Mouse (Mus musculus) intestine, postnatal 0 days (tissue): ENCODE measurements at regions not wholly inside any gene's neighbourhood (a gene's known extent, or its start where the extent isn't known, plus 50 kb on each side); places are given as distances from the start of the nearest gene placed in this dataset.

Source experiments
- ATAC-seq: fragments of 200-750 bp; cut with Nextera tagmentation; 2 replicates; pipeline ENCODE4 v1.8.0; 2017; ENCODE audit warnings: mild to moderate bottlenecking, moderate TSS enrichment, moderate library complexity
- H3K27ac ChIP-seq: fragments of 300-500 bp; sonication (generic); 2 replicates; pipeline ENCODE4 v1.5.1; 2014; ENCODE audit warnings: mild to moderate bottlenecking, low read depth, low read length, moderate library complexity
- H3K27me3 ChIP-seq: fragments of 300-500 bp; sonication (generic); replicated peaks from 2 replicates; pipeline ENCODE4 v1.6.1; 2014; ENCODE audit warnings: low read length, mixed read lengths; ENCODE audit not compliant: control insufficient read depth, insufficient read depth
- H3K36me3 ChIP-seq: fragments of 300-500 bp; sonication (generic); 2 replicates; pipeline ENCODE4 v1.6.1; 2014; ENCODE audit warnings: mild to moderate bottlenecking, moderate library complexity; ENCODE audit not compliant: control insufficient read depth, insufficient read depth
- H3K4me1 ChIP-seq: fragments of 300-500 bp; sonication (generic); replicated peaks from 2 replicates; pipeline ENCODE4 v1.6.1; 2014; ENCODE audit warnings: antibody characterized with exemption, low read length, mixed read lengths; ENCODE audit not compliant: control insufficient read depth, insufficient read depth
- H3K4me2 ChIP-seq: fragments of 300-500 bp; sonication (generic); replicated peaks from 2 replicates; pipeline ENCODE4 v1.6.1; 2014; ENCODE audit warnings: low read depth, mild to moderate bottlenecking, moderate library complexity
- H3K4me3 ChIP-seq: fragments of 300-500 bp; sonication (generic); 2 replicates; pipeline ENCODE4 v1.5.1; 2014; ENCODE audit warnings: low read depth, low read length
- H3K9ac ChIP-seq: fragments of 300-500 bp; sonication (generic); 2 replicates; pipeline ENCODE4 v1.6.1; 2014; ENCODE audit warnings: mild to moderate bottlenecking, low read depth, low read length
- H3K9me3 ChIP-seq: fragments of 300-500 bp; sonication (generic); 2 replicates; pipeline ENCODE4 v1.6.1; 2016; ENCODE audit warnings: mixed run types; ENCODE audit not compliant: control insufficient read depth
- CTCF ChIP-seq: sonication (generic); IDR thresholded peaks from 2 replicates; pipeline ENCODE4 v1.5.1; 2016; ENCODE audit warnings: low read depth, mild to moderate bottlenecking, control low read depth, antibody characterized with exemption, moderate library complexity
- WGBS: fragments of 180-500 bp; shearing (Covaris S2); extraction: QIAGEN DNeasy Blood & Tissue Kit; methylation state at CpG from one replicate; pipeline ENCODE4 v1.1.7; 2014; 5-methylcytosine and 5-hydroxymethylcytosine counted together

DNA sequence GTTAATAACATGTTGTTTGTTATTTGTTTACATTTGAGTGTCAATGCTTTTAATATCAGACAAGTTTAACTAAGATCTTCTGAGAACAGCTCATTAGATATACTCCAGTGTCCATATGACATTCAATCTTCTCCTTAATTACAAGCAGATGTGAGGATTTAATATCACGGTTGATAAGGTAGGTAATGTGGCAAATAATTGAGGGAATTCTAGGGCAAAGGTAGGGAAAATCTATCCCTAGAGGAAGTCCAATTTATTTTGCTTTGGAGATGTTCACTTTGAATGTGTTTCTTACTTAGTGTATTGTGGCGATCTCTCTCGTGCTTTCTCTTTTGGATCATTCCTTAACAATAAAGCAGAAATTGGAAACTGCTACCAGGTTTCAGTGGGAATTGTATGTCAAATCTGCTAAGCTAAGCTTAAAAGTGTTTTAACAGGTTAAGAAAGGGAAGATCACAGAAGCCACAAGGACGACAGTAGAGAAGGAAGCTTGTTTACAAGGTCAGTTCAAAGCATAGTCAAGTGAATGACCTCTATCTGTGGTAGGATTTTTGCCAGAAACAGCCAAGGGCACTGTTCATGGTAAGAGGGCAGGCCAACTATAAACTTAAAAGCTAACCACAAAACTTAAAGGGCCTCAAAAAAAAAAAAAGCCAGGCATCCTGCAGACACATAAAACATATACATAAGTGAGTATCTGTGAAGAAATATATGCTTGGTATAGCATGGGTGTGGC, 282.2 kb upstream of the Xrcc4 start:
- Histone ChIP-seq H3K36me3 (no peaks in the 10 kb centered on the region), H3K4me2 (no peak overlapping the region), H3K9me3 (no peaks in the 10 kb centered on the region), H3K27me3 (no peaks in the 10 kb centered on the region), H3K4me1 (no peaks in the 10 kb centered on the region), H3K9ac (no peak overlapping the region), H3K27ac (no peak overlapping the region), H3K4me3 (no peak overlapping the region)
- 82% methylated on average over 4 of the region's 4 CpGs for WGBS
- TF ChIP-seq CTCF = no peak
- no peak for ATAC-seq

DNA sequence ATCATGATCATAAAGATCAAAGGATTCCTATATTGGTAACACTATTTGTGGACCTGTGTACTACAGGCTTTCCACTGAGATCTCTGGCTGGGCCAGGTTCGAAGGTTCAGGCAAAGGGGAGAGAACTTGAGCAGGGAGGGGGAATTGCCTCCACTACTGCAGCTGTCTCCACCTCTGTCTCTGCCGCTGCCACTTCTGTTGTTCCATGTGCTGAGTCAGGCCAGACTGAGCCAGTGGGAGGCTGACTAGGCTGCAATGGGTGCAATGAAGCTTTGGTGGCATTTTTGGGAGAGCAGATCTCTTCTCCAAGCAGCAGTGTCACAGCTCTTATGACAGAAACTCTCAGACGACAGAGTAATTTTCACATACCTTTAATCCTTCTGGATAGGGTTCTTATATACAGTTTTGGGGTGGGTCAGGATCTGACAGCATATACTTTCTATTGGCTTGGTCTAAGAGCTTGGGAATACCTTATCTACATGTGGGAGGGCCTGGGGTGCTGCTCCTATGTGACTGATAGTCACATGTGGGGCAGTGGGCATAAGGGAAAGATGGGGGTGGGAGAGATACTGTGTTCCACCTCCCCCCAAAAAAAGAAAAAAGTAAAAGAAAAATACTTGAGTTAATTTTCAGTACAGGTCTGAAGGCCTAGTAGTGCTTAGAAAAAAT, 281.5 kb upstream of the Xrcc4 start:
- no peaks in the 10 kb centered on the region for H3K36me3 ChIP-seq
- H3K27me3 ChIP-seq = no peaks in the 10 kb centered on the region
- no peak overlapping the region for H3K4me2 ChIP-seq
- H3K4me1 ChIP-seq = no peaks in the 10 kb centered on the region
- no peak overlapping the region for H3K27ac ChIP-seq
- no peak overlapping the region for H3K9ac ChIP-seq
- no peak for ATAC-seq
- H3K9me3 ChIP-seq = no peaks in the 10 kb centered on the region
- TF ChIP-seq CTCF = no peak
- WGBS = 81% methylated on average over 3 of the region's 3 CpGs
- no peak overlapping the region for H3K4me3 ChIP-seq

GRCm38 (mm10) chr13:90364518-90365027, 275.2 kb upstream of the Xrcc4 start:
- TF ChIP-seq CTCF = no peak
- Histone ChIP-seq H3K4me3 (no peak overlapping the region), H3K4me2 (no peak overlapping the region), H3K4me1 (no peaks in the 10 kb centered on the region), H3K27ac (no peak overlapping the region), H3K27me3 (no peaks in the 10 kb centered on the region), H3K36me3 (no peaks in the 10 kb centered on the region), H3K9ac (no peak overlapping the region), H3K9me3 (no peaks in the 10 kb centered on the region)
- no peak for ATAC-seq
- 76% methylated on average over 4 of the region's 4 CpGs for WGBS

- no peak for TF ChIP-seq CTCF
- H3K36me3 ChIP-seq = no peaks in the 10 kb centered on the region
- peak; percentile 93 for ATAC-seq
- 37% methylated on average over 10 of the region's 10 CpGs for WGBS
- H3K9ac ChIP-seq = no peak overlapping the region
- no peak overlapping the region for H3K27ac ChIP-seq
- H3K4me2 ChIP-seq = peak overlapping the region; percentile 18; the same call in 1 of the 2 replicates
- H3K9me3 ChIP-seq = no peaks in the 10 kb centered on the region
- no peak overlapping the region for H3K4me3 ChIP-seq
- no peaks in the 10 kb centered on the region for H3K27me3 ChIP-seq
- no peaks in the 10 kb centered on the region for H3K4me1 ChIP-seq
Observed at GRCm38 (mm10) chr13:90359861-90360601, 270.6 kb upstream of the Xrcc4 start.

DNA sequence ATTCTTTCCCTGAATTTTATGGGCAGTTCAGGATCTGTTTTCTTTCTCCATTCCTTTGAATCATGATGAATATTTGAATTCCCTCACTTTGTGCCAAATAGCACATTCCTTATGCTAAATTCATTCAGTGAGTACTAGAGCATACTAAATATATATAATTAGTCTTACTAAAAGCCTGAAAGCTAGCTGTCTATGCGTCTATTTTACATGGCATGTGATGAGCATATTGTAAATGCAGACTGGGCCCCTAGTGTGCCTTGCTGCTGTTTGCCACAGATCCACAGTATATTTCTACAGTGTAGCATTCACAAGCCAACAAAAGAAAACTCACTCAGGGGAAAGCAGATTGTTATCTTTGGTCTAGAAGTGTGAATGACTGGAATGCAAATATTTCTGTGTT, 268.7 kb upstream of the Xrcc4 start:
- WGBS = 77% methylated on average over 1 of the region's 1 CpGs
- H3K4me2 ChIP-seq = no peak overlapping the region
- H3K36me3 ChIP-seq = no peaks in the 10 kb centered on the region
- H3K9me3 ChIP-seq = no peaks in the 10 kb centered on the region
- no peak overlapping the region for H3K27ac ChIP-seq
- no peaks in the 10 kb centered on the region for H3K4me1 ChIP-seq
- H3K27me3 ChIP-seq = no peaks in the 10 kb centered on the region
- no peak for ATAC-seq
- no peak overlapping the region for H3K4me3 ChIP-seq
- no peak for TF ChIP-seq CTCF
- H3K9ac ChIP-seq = no peak overlapping the region

DNA sequence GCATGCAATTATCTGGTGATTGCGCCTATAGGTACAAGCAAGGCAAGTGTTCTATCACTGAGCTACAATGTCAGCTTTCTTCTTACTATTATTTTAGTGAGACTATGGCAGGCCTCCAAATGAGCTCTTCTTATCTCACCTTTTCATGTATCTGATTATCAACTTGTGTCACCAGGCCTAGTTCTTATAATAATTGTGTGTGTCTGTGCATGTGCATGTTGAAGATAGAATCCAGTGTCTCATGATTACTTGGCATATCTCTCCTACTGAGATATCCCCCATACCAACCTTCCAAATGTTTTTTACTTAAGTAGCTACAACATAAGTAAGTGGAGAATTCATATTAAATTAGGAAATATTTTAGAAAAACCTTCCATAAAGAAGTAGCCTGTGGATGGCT, 266.2 kb upstream of the Xrcc4 start:
- H3K9me3 ChIP-seq = no peaks in the 10 kb centered on the region
- H3K9ac ChIP-seq = no peak overlapping the region
- H3K36me3 ChIP-seq = no peaks in the 10 kb centered on the region
- no peak overlapping the region for H3K4me2 ChIP-seq
- H3K27ac ChIP-seq = no peak overlapping the region
- TF ChIP-seq CTCF = no peak
- no peak for ATAC-seq
- 76% methylated on average over 1 of the region's 1 CpGs for whole genome bisulfite sequencing
- H3K4me3 ChIP-seq = no peak overlapping the region
- H3K27me3 ChIP-seq = no peaks in the 10 kb centered on the region
- H3K4me1 ChIP-seq = no peaks in the 10 kb centered on the region
